Comparison of ENCODE assay signal across 8 mouse cellular contexts in the genomic region with DNA sequence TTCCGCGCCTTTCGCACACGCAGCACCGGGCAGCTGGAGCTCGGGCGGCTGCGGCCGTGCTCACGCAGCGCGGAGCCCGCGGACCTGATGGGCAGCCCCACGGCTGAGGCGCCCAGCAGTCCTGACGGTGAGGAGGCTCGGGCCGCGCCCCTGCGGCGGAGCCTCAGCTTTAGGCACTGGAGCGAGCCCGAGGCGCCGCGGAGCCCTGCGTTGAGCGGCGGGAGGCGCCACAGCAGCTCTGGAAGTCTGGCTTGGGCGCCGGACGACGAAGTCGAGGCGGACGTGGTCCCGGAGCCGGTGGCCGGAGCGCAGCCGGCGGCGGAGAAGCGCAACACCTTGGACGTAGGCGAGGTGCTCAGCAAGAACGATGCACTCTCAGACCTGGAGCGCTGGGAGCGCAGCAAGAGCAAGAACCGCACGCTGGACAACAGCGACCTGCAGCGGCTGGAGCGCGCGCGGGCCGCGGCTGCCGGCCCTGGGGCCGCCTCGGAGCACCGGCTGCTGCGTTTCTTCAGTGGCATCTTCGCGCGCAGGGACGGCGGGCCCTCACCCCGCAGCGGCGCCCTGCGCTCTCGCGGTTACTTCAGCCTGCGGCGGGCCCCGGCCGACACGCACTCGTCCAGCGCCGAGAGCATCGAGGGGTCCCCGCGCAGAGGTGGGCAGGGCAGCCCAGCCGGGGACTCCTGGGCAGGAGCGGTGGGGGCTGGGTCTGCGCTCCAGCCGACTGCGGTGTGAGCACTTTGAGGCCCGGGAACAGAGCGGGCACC.
DNase-seq lines count a peak whose midpoint lies in the region; ATAC-seq and TF ChIP-seq lines count a peak whose summit lies in the region.

No protein-coding gene starts in this region.

- 0% methylated on average over 33 of the region's 95 CpGs for WGBS in embryonic facial prominence, embryonic 14.5 days
- under 1% methylated on average over 95 of the region's 95 CpGs for whole genome bisulfite sequencing in heart, embryonic 15.5 days

- peak overlapping the region; percentile 100 for H3K4me2 ChIP-seq in embryonic facial prominence, embryonic 14.5 days (ENCODE audit: low read depth, low read length)
- peak overlapping the region; percentile 97 for H3K4me2 ChIP-seq in heart, embryonic 15.5 days

- no peaks in the 10 kb centered on the region for H3K27me3 ChIP-seq in G1E (ENCODE audit: insufficient read depth, low read length)
- H3K27me3 ChIP-seq in embryonic facial prominence, embryonic 14.5 days (replicated peaks; ENCODE audit: control insufficient read depth, insufficient read depth, low read length) = peaks cover 10% of the 10 kb centered on the region; the same call in 1 of the 2 replicates
- peaks cover 14% of the 10 kb centered on the region; the same call in 1 of the 2 replicates for H3K27me3 ChIP-seq in heart, embryonic 15.5 days

- H3K9ac ChIP-seq in embryonic facial prominence, embryonic 14.5 days (ENCODE audit: low read depth, low read length) = peak overlapping the region; percentile 71
- peak overlapping the region; percentile 74 for H3K9ac ChIP-seq in heart, embryonic 15.5 days

- no peaks in the 10 kb centered on the region for H3K4me1 ChIP-seq in G1E (ENCODE audit: insufficient read depth, low read depth, low read length)
- H3K4me1 ChIP-seq in embryonic facial prominence, embryonic 14.5 days (ENCODE audit: control insufficient read depth, insufficient read depth, low read length) = peaks cover 18% of the 10 kb centered on the region
- H3K4me1 ChIP-seq in heart, embryonic 15.5 days (replicated peaks) = peaks cover 40% of the 10 kb centered on the region

- no peak for DNase-seq in G1E (ENCODE audit: low spot score)
- peak; percentile 69 for DNase-seq in adrenal gland, postnatal 25 days
- peak; percentile 78 for DNase-seq in embryonic facial prominence, embryonic 14.5 days (ENCODE audit: low spot score)
- peak; percentile 77 for DNase-seq in kidney, postnatal 10 days
- peak; percentile 61 for DNase-seq in lung, postnatal 14 days
- peak; percentile 39 for DNase-seq in right cerebral cortex, adult 18-20 months
- no peak for DNase-seq in natural killer cell, adult 2 months (ENCODE audit: low spot score in 2 of 2)

- peaks cover 82% of the 10 kb centered on the region for H3K9me3 ChIP-seq in G1E (replicated peaks)
- no peaks in the 10 kb centered on the region for H3K9me3 ChIP-seq in embryonic facial prominence, embryonic 14.5 days (ENCODE audit: control insufficient read depth, low read length)
- H3K9me3 ChIP-seq in heart, embryonic 15.5 days (replicated peaks) = no peaks in the 10 kb centered on the region

- peak overlapping the region; percentile 31; the same call in 1 of the 2 replicates for H3K4me3 ChIP-seq in G1E (ENCODE audit: low read depth, low read length)
- peak overlapping the region; percentile 71 for H3K4me3 ChIP-seq in embryonic facial prominence, embryonic 14.5 days (ENCODE audit: low read depth, low read length)
- peak overlapping the region; percentile 68 for H3K4me3 ChIP-seq in heart, embryonic 15.5 days

- no peak for TF ChIP-seq CTCF in G1E (IDR thresholded peaks at IDR 0.05; ENCODE audit: low read depth, low read length)

- H3K27ac ChIP-seq in embryonic facial prominence, embryonic 14.5 days (replicated peaks; ENCODE audit: low read depth, low read length) = no peak overlapping the region
- H3K27ac ChIP-seq in heart, embryonic 15.5 days = no peak overlapping the region

- no peaks in the 10 kb centered on the region for H3K36me3 ChIP-seq in G1E (replicated peaks)
- no peaks in the 10 kb centered on the region for H3K36me3 ChIP-seq in embryonic facial prominence, embryonic 14.5 days (ENCODE audit: control insufficient read depth, insufficient read depth, low read length)
- no peaks in the 10 kb centered on the region for H3K36me3 ChIP-seq in heart, embryonic 15.5 days

- no peak for ATAC-seq in G1E (ENCODE audit: extremely low read depth, insufficient number of reproducible peaks, low FRiP score, poor library complexity, severe bottlenecking)
- peak; percentile 48; the same call in 1 of the 2 replicates for ATAC-seq in embryonic facial prominence, embryonic 14.5 days (ENCODE audit: low read depth)
- ATAC-seq in heart, embryonic 15.5 days (replicated peaks; ENCODE audit: insufficient number of reproducible peaks, insufficient read depth, low FRiP score, low read depth) = peak; percentile 20; the same call in 1 of the 2 replicates

Comparison
In these comparisons a context has a peak if more than half of its experiments do, and no peak if none do; other contexts are left out.
1. DNase-seq: peak in adrenal gland, postnatal 25 days (single experiment), embryonic facial prominence, embryonic 14.5 days (single experiment), kidney, postnatal 10 days (single experiment), lung, postnatal 14 days (single experiment) and right cerebral cortex, adult 18-20 months (single experiment); none in G1E (single experiment) and natural killer cell, adult 2 months (0 of 2).
2. Peak in every context shown above with its lines, with median percentiles within 50 percentile points of each other: H3K4me3 ChIP-seq.